In genomic region chr5:102725365-102725764, GRCm38 (mm10) we compare ENCODE assay signal across 11 mouse cellular contexts.
DNase-seq lines count a peak whose midpoint lies in the region; ATAC-seq and TF ChIP-seq lines count a peak whose summit lies in the region.
"Had no signal": no experiment of that assay in that cellular context is flagged by ENCODE, and none has a peak within 500 bp of the region (broad histone marks: within the 10 kb centered on the region; RNA-seq: fewer than 3 reads in every experiment).

No protein-coding gene starts in this region.

- peaks cover 18% of the 10 kb centered on the region for H3K4me1 ChIP-seq in heart, embryonic 13.5 days
- peaks cover 7% of the 10 kb centered on the region; the same call in 1 of the 2 replicates for H3K4me1 ChIP-seq in lung, embryonic 16.5 days (replicated peaks; ENCODE audit: control insufficient read depth, insufficient read depth, low read length)
- no peaks in the 10 kb centered on the region for H3K4me1 ChIP-seq in intestine, embryonic 16.5 days (ENCODE audit: control insufficient read depth, insufficient read depth, low read length)
- no peaks in the 10 kb centered on the region; the same call in 1 of the 2 replicates for H3K4me1 ChIP-seq in stomach, postnatal 0 days (replicated peaks; ENCODE audit: control insufficient read depth, insufficient read depth)
- H3K4me1 ChIP-seq: liver, embryonic 15.5 days had no signal

- H3K4me2 ChIP-seq in heart, embryonic 13.5 days = peak overlapping the region; percentile 42
- H3K4me2 ChIP-seq in lung, embryonic 16.5 days (ENCODE audit: low read depth, low read length) = peak overlapping the region; percentile 39
- peak overlapping the region; percentile 36 for H3K4me2 ChIP-seq in intestine, embryonic 16.5 days (ENCODE audit: low read depth, low read length)
- peak overlapping the region; percentile 37 for H3K4me2 ChIP-seq in stomach, postnatal 0 days (replicated peaks; ENCODE audit: low read depth)
- H3K4me2 ChIP-seq: liver, embryonic 15.5 days; midbrain, embryonic 11.5 days had no signal

- DNase-seq in heart, adult 18-20 months = no peak
- DNase-seq in lung, postnatal 25 days (ENCODE audit: low spot score) = no peak
- no peak for DNase-seq in stomach, postnatal 0 days (ENCODE audit: low spot score)
- DNase-seq in thymus, postnatal 25 days = no peak
- DNase-seq: cerebellum, postnatal 25 days; thymus, postnatal 14 days had no signal

- TF ChIP-seq EP300 in stomach, postnatal 0 days (optimal IDR thresholded peaks at IDR 0.05) = no peak

- 51% methylated on average over 6 of the region's 6 CpGs for WGBS in heart, embryonic 13.5 days
- 36% methylated on average over 6 of the region's 6 CpGs for WGBS in lung, embryonic 16.5 days
- 44% methylated on average over 6 of the region's 6 CpGs for WGBS in intestine, embryonic 16.5 days
- WGBS in stomach, postnatal 0 days = 40% methylated on average over 6 of the region's 6 CpGs

- ATAC-seq in heart, embryonic 13.5 days (ENCODE audit: extremely low read depth, insufficient number of reproducible peaks, low FRiP score, low TSS enrichment) = no peak
- ATAC-seq in lung, embryonic 16.5 days (ENCODE audit: low read depth) = peak; percentile 64
- 0 out of 2 replicates have a peak, but pooled peaks have one; percentile 38 for ATAC-seq in intestine, embryonic 16.5 days
- ATAC-seq in stomach, postnatal 0 days (ENCODE audit: low FRiP score, low TSS enrichment) = no peak

- peak overlapping the region; percentile 40 for H3K4me3 ChIP-seq in heart, embryonic 13.5 days
- peak overlapping the region; percentile 42 for H3K4me3 ChIP-seq in lung, embryonic 16.5 days (ENCODE audit: low read length)
- peak overlapping the region; percentile 32 for H3K4me3 ChIP-seq in intestine, embryonic 16.5 days (ENCODE audit: low read length)
- peak overlapping the region; percentile 36 for H3K4me3 ChIP-seq in stomach, postnatal 0 days (ENCODE audit: low read depth, low read length)
- H3K4me3 ChIP-seq: liver, embryonic 15.5 days had no signal

- no peaks in the 10 kb centered on the region for H3K27me3 ChIP-seq in heart, embryonic 13.5 days (replicated peaks)
- no peaks in the 10 kb centered on the region for H3K27me3 ChIP-seq in lung, embryonic 16.5 days (ENCODE audit: control insufficient read depth, insufficient read depth, low read depth, low read length)
- H3K27me3 ChIP-seq in intestine, embryonic 16.5 days (replicated peaks; ENCODE audit: control insufficient read depth, insufficient read depth, low read length) = no peaks in the 10 kb centered on the region
- H3K27me3 ChIP-seq in stomach, postnatal 0 days (ENCODE audit: control insufficient read depth, insufficient read depth, low read length) = no peaks in the 10 kb centered on the region
- H3K27me3 ChIP-seq: liver, embryonic 15.5 days had no signal

- H3K27ac ChIP-seq in heart, embryonic 13.5 days (replicated peaks) = no peak overlapping the region
- H3K27ac ChIP-seq in lung, embryonic 16.5 days (ENCODE audit: low read length) = peak overlapping the region; percentile 83
- H3K27ac ChIP-seq in intestine, embryonic 16.5 days (ENCODE audit: low read length) = peak overlapping the region; percentile 80
- H3K27ac ChIP-seq in stomach, postnatal 0 days (replicated peaks) = peak overlapping the region; percentile 77
- H3K27ac ChIP-seq: liver, embryonic 15.5 days had no signal

- no peak overlapping the region for H3K9ac ChIP-seq in heart, embryonic 13.5 days
- peak overlapping the region; percentile 38 for H3K9ac ChIP-seq in lung, embryonic 16.5 days (ENCODE audit: low read length)
- H3K9ac ChIP-seq in intestine, embryonic 16.5 days (ENCODE audit: low read depth, low read length) = peak overlapping the region; percentile 35
- H3K9ac ChIP-seq in stomach, postnatal 0 days (ENCODE audit: low read length) = peak overlapping the region; percentile 35; the same call in 1 of the 2 replicates
- H3K9ac ChIP-seq: liver, embryonic 15.5 days had no signal

- no peaks in the 10 kb centered on the region for H3K9me3 ChIP-seq in heart, embryonic 13.5 days
- H3K9me3 ChIP-seq in lung, embryonic 16.5 days (ENCODE audit: control insufficient read depth, low read length) = no peaks in the 10 kb centered on the region
- no peaks in the 10 kb centered on the region for H3K9me3 ChIP-seq in intestine, embryonic 16.5 days (ENCODE audit: control insufficient read depth, low read length)
- H3K9me3 ChIP-seq in stomach, postnatal 0 days (ENCODE audit: control insufficient read depth, low read length) = no peaks in the 10 kb centered on the region
- H3K9me3 ChIP-seq: liver, embryonic 15.5 days had no signal

- H3K36me3 ChIP-seq in heart, embryonic 13.5 days = no peaks in the 10 kb centered on the region
- no peaks in the 10 kb centered on the region for H3K36me3 ChIP-seq in lung, embryonic 16.5 days (ENCODE audit: control insufficient read depth, insufficient read depth, low read length)
- no peaks in the 10 kb centered on the region for H3K36me3 ChIP-seq in intestine, embryonic 16.5 days (ENCODE audit: control insufficient read depth, insufficient read depth, low read length)
- no peaks in the 10 kb centered on the region for H3K36me3 ChIP-seq in stomach, postnatal 0 days (ENCODE audit: control insufficient read depth, insufficient read depth, low read length)
- H3K36me3 ChIP-seq: liver, embryonic 15.5 days had no signal

- TF ChIP-seq CTCF in stomach, postnatal 0 days (IDR thresholded peaks at IDR 0.05; ENCODE audit: low read depth) = no peak

Comparison
In these comparisons a context has a peak if more than half of its experiments do, and no peak if none do; other contexts are left out.
1. ATAC-seq: peak in lung, embryonic 16.5 days (single experiment) and intestine, embryonic 16.5 days (single experiment); none in heart, embryonic 13.5 days (single experiment) and stomach, postnatal 0 days (single experiment).
2. Peak in every context shown above with its lines, with median percentiles within 50 percentile points of each other: H3K4me2 ChIP-seq and H3K4me3 ChIP-seq.